Mouse (Mus musculus) granulocyte monocyte progenitor cell, adult 5-6 weeks (primary cell): ENCODE results near the gene Rbm3. TPM values are rescaled to one million over a fixed set of nuclear protein-coding genes. Genes with fewer than 3 reads are reported as not detected.

ENCODE experiments used
- total RNA-seq, 2 experiments: library from RNA; stranded (forward) in 1 of 2; stranded (reverse) in 1 of 2; fragments of 200-712, 200-1000 nt in 1 of 2; fragments of >200 nt in 1 of 2; fragmentation: Nextera tagmentation in 1 of 2; gene quantifications; 2 replicates each; pipeline ENCODE4 v1.2.3; 2014 to 2017

The Rbm3 gene
- total RNA-seq, 2 experiments from 2014 or later = 877 to 1,015 TPM

Other genes starting within 250 kb of the Rbm3 start
- 53.9 and 80.4 TPM in 2 replicates for gene Pqbp1, start 246.6 kb downstream of the Rbm3 start, total RNA-seq (2014; fragmentation: Nextera tagmentation)
- 130 and 144 TPM in 2 replicates for gene Pqbp1, start 246.6 kb downstream of the Rbm3 start, total RNA-seq (2017)
- 80.9 and 119 TPM in 2 replicates for gene Timm17b, start 246.5 kb downstream of the Rbm3 start, total RNA-seq (2014; fragmentation: Nextera tagmentation)
- gene Timm17b, start 246.5 kb downstream of the Rbm3 start, total RNA-seq (2017) = 62.7 and 111 TPM in 2 replicates
- gene Gm10491, start 238.0 kb downstream of the Rbm3 start, total RNA-seq (2014; fragmentation: Nextera tagmentation) = not detected in 2 replicates
- gene Gm10491, start 238.0 kb downstream of the Rbm3 start, total RNA-seq (2017) = not detected in 2 replicates
- not detected in 2 replicates for gene Gm10490, start 236.3 kb downstream of the Rbm3 start, total RNA-seq (2014; fragmentation: Nextera tagmentation)
- not detected in 2 replicates for gene Gm10490, start 236.3 kb downstream of the Rbm3 start, total RNA-seq (2017)
- not detected in 2 replicates for gene Pcsk1n, start 226.1 kb downstream of the Rbm3 start, total RNA-seq (2014; fragmentation: Nextera tagmentation)
- not detected in 2 replicates for gene Pcsk1n, start 226.1 kb downstream of the Rbm3 start, total RNA-seq (2017)
- not detected in 2 replicates for gene Eras, start 217.3 kb downstream of the Rbm3 start, total RNA-seq (2014; fragmentation: Nextera tagmentation)
- not detected in 2 replicates for gene Eras, start 217.3 kb downstream of the Rbm3 start, total RNA-seq (2017)
- gene Hdac6, start 198.0 kb downstream of the Rbm3 start, total RNA-seq (2014; fragmentation: Nextera tagmentation) = 11.5 and 13.5 TPM in 2 replicates
- gene Hdac6, start 198.0 kb downstream of the Rbm3 start, total RNA-seq (2017) = 7.5 and 8.0 TPM in 2 replicates
- 2.2 and 4.5 TPM in 2 replicates for gene Gata1, start 167.8 kb downstream of the Rbm3 start, total RNA-seq (2014; fragmentation: Nextera tagmentation)
- gene Gata1, start 167.8 kb downstream of the Rbm3 start, total RNA-seq (2017) = 3.6 and 4.2 TPM in 2 replicates
- gene Glod5, start 127.4 kb downstream of the Rbm3 start, total RNA-seq (2014; fragmentation: Nextera tagmentation) = not detected in 2 replicates
- gene Glod5, start 127.4 kb downstream of the Rbm3 start, total RNA-seq (2017) = not detected in 2 replicates
- gene Suv39h1, start 71.1 kb downstream of the Rbm3 start, total RNA-seq (2014; fragmentation: Nextera tagmentation) = 80.1 and 105 TPM in 2 replicates
- gene Suv39h1, start 71.1 kb downstream of the Rbm3 start, total RNA-seq (2017) = 79.8 and 82.4 TPM in 2 replicates
- gene Was, start 55.4 kb downstream of the Rbm3 start, total RNA-seq (2014; fragmentation: Nextera tagmentation) = 88.2 and 104 TPM in 2 replicates
- gene Was, start 55.4 kb downstream of the Rbm3 start, total RNA-seq (2017) = 82.0 and 114 TPM in 2 replicates
- 25.6 and 30.5 TPM in 2 replicates for gene Wdr13, start 13.0 kb downstream of the Rbm3 start, total RNA-seq (2014; fragmentation: Nextera tagmentation)
- 15.6 and 17.4 TPM in 2 replicates for gene Wdr13, start 13.0 kb downstream of the Rbm3 start, total RNA-seq (2017)
- 6.7 and 10.8 TPM in 2 replicates for gene Tbc1d25, start 30.3 kb upstream of the Rbm3 start, total RNA-seq (2014; fragmentation: Nextera tagmentation)
- gene Tbc1d25, start 30.3 kb upstream of the Rbm3 start, total RNA-seq (2017) = 4.1 and 4.4 TPM in 2 replicates
- 69.1 and 79.2 TPM in 2 replicates for gene Ebp, start 47.6 kb upstream of the Rbm3 start, total RNA-seq (2014; fragmentation: Nextera tagmentation)
- gene Ebp, start 47.6 kb upstream of the Rbm3 start, total RNA-seq (2017) = 67.8 and 107 TPM in 2 replicates
- gene Porcn, start 60.6 kb upstream of the Rbm3 start, total RNA-seq (2014; fragmentation: Nextera tagmentation) = not detected in 2 replicates
- gene Porcn, start 60.6 kb upstream of the Rbm3 start, total RNA-seq (2017) = not detected in 2 replicates
- gene Ftsj1, start 106.5 kb upstream of the Rbm3 start, total RNA-seq (2014; fragmentation: Nextera tagmentation) = 32.7 and 34.2 TPM in 2 replicates
- gene Ftsj1, start 106.5 kb upstream of the Rbm3 start, total RNA-seq (2017) = 20.5 and 37.1 TPM in 2 replicates
- 0.32 TPM in 1 of 2 replicates, not detected in the other for gene Slc38a5, start 125.3 kb upstream of the Rbm3 start, total RNA-seq (2014; fragmentation: Nextera tagmentation)
- gene Slc38a5, start 125.3 kb upstream of the Rbm3 start, total RNA-seq (2017) = 0.26 TPM in 1 of 2 replicates, not detected in the other
- gene Ssxb10, start 181.5 kb upstream of the Rbm3 start, total RNA-seq (2014; fragmentation: Nextera tagmentation) = not detected in 2 replicates
- not detected in 2 replicates for gene Ssxb10, start 181.5 kb upstream of the Rbm3 start, total RNA-seq (2017)
- gene Ssxb9, start 221.1 kb upstream of the Rbm3 start, total RNA-seq (2014; fragmentation: Nextera tagmentation) = not detected in 2 replicates
- not detected in 2 replicates for gene Ssxb9, start 221.1 kb upstream of the Rbm3 start, total RNA-seq (2017)